Mouse (Mus musculus): Measurements from ENCODE around the gene Bace2.

The Bace2 gene

DNA sequence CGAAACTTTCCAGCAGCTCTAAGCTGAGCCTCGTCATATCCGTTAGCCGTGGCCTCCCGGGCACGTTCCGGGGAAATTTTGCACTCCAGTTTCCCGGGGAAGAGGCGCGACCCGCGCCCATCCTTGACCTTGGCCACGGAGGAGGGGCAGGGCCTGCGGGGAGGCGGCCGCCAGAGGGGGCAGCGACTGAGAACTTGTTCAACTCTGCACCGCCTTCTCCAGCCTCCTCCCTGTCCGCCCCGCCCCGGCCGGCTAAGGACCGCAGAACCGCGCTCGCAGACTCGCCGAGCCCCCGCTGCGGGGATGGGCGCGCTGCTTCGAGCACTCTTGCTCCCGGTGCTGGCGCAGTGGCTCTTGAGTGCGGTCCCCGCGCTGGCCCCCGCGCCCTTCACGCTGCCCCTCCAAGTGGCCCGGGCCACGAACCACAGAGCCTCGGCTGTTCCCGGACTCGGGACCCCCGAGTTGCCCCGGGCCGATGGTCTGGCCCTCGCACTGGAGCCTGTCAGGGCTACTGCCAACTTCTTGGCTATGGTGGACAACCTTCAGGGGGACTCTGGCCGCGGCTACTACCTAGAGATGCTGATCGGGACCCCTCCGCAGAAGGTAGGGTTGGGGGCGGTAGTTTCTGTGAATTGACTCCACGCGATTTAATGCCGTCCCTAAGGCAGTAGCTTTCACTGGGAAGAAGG, at the start of gene Bace2:
TSS of gene Bace2 (plus strand) at position 244 of the 689 bp plus-strand sequence.
- DNase-seq (ENCODE audit: low read depth, low spot score) = peak; percentile 56

DNA sequence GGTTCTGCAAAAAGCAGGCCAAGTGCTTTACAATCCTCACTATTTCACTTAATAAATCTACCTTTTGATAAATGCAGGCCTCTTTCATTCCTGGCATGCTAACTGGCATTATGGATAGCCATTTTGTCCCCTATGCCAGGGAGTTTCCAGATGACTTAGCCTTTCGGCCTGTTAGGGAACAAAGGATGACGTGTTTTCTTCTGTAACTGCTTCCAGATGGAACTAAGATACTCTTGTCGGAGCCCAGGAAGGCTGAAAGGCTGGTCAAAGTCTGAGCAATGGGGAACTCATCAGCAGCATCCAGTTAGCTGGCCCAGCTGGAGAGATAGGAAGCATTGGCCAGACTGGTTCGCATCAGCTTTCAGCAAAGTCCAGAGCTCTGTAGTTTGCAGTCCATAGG, 48.9 kb upstream of the Bace2 start:
- DNase-seq (ENCODE audit: low read depth, low spot score) = no peak

DNA sequence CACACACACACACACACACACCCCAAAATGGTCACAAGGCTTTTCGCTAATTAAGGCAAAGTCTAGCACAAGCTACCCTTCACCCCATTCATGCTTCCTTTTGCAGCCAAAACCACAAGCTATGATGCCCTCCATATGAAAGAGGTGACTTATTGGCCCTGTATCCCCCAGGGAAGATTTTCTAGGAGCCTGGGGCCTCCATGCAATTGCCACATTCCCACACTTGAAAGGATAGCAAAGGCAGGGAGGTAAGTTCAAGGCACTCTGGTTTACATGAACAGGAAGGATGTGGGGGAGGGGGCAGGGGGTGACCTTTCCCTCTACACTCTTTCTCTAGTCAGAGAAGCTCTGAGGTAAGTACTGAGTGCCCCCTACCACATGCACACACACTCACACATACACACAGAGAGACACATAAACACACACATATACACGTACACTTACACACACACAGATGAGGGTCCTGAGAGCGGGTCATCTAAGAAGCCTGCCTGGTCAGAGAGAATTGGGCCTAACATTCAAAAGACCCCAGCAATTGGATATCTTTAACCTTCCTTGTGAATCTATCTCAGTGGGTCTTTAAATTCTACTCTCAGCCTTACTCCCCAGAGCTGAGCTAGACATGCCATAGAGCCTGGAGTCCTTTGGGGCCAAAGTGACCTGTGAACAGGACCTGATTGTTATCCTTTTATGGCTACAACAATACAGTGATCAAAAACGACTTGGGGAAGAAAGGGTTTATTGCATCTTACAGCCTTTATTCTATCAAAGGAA, 46.6 kb upstream of the Bace2 start:
- no peak for DNase-seq (ENCODE audit: low read depth, low spot score)

DNA sequence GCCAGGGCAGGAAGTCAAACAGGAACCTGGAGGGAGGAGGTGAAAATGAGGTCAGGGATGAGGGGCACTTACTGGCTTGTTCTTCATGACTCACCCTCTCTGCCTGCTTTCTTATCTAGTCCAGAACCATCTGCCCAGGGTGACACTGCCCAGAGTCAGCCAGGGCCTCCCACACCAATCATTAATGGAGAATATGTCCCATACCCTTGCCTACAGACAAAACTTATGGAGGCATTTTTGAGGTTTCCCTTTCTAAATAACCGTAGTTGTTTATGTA, 46.0 kb upstream of the Bace2 start:
- DNase-seq (ENCODE audit: low read depth, low spot score) = no peak

- DNase-seq (ENCODE audit: low read depth, low spot score) = peak; percentile 65
These were observed 43.4 kb upstream of the Bace2 start for GRCm38 (mm10) chr16:97312960-97313686.

DNA sequence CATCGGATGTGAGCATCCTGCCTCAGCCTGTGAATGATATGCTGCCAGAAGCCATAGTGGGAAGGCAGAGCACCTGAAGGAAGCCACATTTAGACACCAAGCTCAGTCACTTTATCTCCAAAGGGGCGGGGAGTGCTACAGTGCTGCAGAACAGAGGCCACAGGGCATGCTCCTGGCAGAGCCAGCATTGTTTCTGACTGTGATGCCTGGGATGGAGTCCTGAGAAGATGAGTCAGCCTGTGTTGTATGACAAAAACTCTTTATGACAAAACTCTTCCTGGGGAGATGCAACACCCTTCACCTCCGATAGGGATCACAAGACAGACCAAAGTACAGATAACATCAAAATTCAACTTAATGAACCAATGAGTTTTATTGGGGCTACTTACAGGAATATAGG, 35.0 kb upstream of the Bace2 start:
- DNase-seq (ENCODE audit: low read depth, low spot score) = no peak

DNA sequence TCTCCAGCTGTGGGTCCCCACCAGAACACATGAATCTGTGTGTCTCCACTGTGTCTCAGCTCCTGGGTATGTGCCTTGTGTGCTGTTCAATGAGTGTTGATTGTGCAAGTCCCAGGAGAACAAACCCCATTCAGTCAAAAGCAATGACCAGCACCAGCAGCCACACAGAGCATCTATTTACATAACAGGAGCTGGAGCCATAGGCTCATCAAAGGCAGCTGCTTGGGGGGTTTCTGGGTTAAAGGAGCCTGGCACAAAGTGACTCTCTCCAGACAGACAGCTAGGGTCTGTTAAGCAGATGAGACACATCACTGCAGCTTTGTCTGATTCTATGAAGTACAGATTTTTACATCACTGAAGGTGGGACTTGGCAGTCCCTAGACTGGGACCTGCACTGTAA, 33.9 kb upstream of the Bace2 start:
- DNase-seq (ENCODE audit: low read depth, low spot score) = peak; percentile 50

DNA sequence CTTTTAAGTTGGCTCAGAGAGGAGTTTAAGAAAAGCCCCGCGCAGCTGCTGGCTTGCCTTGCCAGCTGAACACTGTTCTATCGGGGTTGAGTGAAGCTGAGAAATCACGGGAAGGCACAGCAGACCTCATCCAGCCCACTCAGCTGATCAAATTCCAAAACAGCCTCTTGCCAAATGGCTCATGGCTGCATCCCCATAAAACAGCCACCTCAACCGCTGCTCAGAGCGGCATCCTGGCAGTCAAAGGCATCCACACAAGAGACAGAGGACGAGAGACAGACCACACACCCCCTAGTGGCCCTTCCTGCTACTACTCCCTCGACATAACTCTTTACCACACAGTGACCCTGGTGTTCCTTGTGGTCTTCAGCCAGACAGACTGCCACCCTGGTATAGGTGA, 30.6 kb upstream of the Bace2 start:
- peak; percentile 58 for DNase-seq (ENCODE audit: low read depth, low spot score)

DNA sequence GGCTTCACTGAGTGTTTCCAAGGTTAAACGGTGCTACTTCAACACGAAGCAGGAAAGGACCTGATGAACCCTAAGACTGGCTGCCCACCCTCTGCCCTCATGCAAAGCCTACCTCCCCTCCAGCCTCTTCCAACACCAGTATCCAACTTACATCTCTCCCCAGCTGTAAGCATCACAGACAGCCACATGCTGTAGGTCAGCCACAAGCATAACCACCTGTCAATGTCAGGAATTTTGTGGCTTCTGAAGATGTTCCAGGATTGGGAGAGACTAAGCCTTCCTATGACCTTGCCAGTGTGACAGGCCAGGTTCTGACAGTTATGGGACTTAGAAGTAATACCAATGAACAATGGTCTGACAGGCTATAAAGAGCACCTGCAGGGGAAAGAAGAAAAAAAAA, 27.9 kb upstream of the Bace2 start:
- DNase-seq (ENCODE audit: low read depth, low spot score) = no peak

GRCm38 (mm10) chr16:97353013-97353412, 3.5 kb upstream of the Bace2 start:
- no peak for DNase-seq (ENCODE audit: low read depth, low spot score)

DNA sequence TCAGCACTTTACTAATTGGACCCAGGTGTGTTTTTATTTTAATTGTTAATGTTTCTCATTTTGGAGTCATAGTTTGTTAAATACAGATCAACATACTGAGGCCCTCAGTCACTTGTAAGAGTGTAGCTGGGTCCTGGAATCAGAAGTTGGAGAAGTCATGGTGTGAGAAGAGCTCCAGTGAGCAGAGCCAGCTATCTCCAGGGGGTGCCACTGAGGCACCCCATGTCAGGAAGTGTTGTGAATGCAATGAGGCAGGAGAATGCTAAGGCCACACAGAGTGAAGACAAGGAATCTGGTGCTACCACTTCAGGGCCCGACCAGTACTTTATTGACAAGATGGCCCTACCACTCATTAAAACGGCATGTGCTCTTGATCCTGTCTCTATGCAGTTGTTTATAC, 1.9 kb upstream of the Bace2 start:
- no peak for DNase-seq (ENCODE audit: low read depth, low spot score)

DNA sequence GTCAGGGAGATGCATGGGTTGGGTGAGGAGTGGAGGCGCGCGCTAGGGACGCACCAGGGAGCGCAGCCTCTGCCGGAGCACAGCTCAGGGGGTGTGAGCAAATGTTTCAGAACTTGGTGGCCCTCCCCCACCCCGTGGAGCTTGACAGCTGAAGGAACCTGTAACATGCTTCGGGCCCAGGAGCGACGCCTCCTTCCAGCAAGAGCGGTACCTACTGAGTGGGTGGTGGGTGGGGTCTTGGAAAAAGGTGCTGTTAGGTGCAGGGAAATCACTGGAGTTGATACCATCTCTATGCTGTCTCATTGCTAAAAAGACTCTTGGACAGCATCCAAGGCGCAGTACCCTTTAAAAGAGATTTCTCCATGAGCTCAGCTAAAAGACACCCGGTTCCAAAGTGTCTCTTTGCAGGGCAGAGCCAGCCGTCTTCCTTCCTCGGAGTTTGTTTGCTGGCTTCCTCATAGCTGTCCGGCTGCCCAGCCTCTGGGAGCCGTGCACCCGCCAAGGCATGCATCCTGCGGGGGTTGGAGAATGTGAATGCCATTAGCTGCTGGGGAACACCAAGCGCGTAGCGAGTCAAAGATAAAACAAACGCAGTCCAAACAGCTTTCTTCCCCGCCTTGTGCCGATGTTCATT, 763 bp downstream of the Bace2 start:
- peak; percentile 28 for DNase-seq (ENCODE audit: low read depth, low spot score)

DNA sequence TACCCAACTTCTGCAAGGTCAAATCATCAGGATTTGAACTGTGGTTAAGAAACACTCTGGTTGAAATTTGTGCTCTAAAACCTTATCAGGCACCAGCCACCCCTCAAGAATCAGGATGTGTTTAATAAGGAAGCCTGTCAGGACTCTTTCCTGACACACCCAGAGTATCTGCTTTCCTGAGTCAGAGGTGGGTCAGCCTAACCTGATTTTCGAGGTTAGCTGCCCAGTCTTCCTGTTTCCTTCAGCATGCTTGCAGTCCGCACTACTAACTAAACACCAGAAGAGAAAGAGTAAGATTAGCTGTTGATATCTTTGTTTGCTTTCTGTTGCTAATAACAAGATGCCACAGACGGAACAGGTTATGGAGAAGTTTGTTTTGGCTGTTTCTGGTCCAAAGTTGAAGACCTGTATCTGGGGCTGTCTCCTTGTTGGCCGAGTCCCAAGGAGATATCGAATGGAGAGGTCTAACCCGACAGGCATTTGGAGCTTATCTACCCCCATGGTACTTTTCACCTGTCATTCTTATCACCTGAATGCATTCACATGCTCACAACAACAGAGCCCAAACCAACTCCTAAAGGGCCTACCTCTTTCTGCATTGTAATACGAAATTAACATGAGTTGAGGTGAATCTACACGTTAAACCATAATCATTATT, 5.8 kb downstream of the Bace2 start:
- no peak for DNase-seq (ENCODE audit: low read depth, low spot score)

DNA sequence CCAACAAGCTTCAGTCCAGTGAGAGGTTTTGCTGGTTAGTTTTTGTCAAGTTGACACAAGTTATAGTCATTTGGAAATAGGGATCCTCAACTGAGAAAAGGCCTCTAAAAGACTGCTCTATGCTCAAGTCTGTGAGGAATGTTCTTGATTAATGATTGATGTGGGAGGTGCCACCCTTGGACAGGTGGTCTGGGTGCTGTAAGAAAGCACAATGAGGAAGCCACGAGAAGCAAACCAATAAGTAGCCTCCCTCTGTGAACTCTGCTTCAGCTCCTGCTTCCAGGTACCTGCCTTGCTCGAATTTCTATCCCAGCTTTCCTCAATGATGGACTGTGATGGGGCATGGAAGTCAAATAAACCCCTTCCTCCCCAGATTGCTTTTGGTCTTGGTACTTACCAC, 9.6 kb downstream of the Bace2 start:
- no peak for DNase-seq (ENCODE audit: low read depth, low spot score)

- no peak for DNase-seq (ENCODE audit: low read depth, low spot score)
These were observed 13.7 kb downstream of the Bace2 start for GRCm38 (mm10) chr16:97370258-97370657.

- DNase-seq (ENCODE audit: low read depth, low spot score) = no peak
These were observed 31.4 kb downstream of the Bace2 start for GRCm38 (mm10) chr16:97387955-97388354.

DNA sequence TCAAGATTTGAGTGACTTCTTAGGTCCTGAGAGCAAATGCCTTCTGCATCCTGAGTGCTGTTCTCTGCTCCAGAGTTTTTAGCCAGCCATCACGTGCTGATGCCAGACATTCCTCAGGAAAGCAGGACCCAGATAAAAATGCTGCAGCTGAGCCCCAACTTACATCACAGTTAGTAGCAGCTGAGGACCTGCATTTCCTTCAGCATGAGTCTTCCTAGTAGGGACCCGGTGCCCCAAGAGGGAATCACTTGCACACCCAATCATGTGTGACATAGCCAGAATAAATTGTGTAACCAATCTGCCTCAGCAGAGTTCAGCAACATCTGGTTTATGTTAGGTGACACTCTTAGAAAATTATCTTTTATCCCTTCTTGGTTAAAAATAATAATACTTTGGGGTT, 34.7 kb downstream of the Bace2 start:
- no peak for DNase-seq (ENCODE audit: low read depth, low spot score)

- DNase-seq (ENCODE audit: low read depth, low spot score) = no peak
These were observed 35.3 kb downstream of the Bace2 start for GRCm38 (mm10) chr16:97391701-97392384.

DNA sequence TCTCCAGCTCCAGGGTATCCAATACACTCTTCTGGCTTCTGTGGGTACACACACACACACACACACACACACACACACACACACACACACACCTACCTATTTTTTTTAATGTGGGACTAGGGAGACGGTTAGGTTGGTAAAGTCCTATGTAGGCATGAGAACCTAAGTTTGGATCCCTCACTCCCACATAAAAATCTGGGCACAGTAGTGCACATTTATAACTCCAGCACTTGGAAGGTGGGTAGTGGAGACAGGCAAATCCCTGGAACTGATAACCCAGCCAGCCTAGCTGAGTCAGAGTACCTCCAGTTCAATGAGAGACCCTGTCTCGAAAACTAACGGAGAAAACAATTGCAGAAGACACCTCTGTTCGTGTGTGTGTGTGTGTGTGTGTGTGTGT, 39.9 kb downstream of the Bace2 start:
- DNase-seq (ENCODE audit: low read depth, low spot score) = no peak

GRCm38 (mm10) chr16:97397945-97398531, 41.5 kb downstream of the Bace2 start:
- no peak for DNase-seq (ENCODE audit: low read depth, low spot score)

DNA sequence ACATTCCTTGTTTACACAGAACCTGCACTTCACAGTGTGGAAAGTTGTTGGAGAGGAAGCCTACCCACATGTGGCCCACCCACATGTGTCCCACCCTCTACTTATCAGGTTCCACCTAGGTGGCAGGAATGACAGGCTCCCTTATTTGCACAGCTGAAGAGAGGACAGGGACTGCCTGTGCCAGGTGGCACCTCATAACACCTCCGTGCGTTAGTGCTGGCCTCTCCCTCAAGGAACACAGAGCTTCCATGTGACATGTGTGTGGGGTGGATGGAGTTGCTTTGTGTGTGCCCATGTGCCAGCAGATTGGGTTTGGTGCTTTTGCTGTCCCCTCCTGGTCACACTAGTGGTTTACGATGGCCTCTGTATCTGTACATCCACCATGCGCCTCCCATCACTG, 43.4 kb downstream of the Bace2 start:
- no peak for DNase-seq (ENCODE audit: low read depth, low spot score)

Measured in ES-CJ7 (cell line).